Mouse (Mus musculus) B cell, adult 2 months (primary cell): ENCODE measurements around the gene Frmd4b.

Source experiments
- DNase-seq, 2 experiments: peaks; one replicate each; pipeline ENCODE4 v3.0.0; 2022

Frmd4b gene

GRCm38 (mm10) chr6:97309161-97309560 is 308.2 kb downstream of the Frmd4b start:
- DNase-seq = no peak

GRCm38 (mm10) chr6:97308562-97308961 is 308.8 kb downstream of the Frmd4b start:
- DNase-seq = no peak

- DNase-seq = no peak
These were observed 310.1 kb downstream of the Frmd4b start for GRCm38 (mm10) chr6:97307231-97307630.

DNA sequence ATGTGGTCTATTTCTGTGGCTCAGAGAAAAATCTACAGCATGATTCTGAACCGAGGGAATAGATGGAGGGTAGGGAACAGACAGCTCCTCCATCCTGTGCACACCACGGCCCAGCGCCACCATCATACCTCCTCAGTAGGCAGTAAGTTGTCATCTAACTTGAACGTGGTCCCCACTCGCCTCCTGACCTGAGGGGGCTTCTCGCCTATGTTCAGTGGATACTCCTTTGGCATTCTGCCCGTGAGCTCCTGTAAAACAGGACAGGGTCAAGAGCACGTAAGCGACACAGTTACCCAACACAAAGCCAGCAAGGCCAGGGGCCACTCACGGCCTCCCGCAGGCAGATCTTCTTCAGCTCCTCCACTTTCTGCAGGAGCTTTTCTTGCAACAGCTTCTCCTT is 311.0 kb downstream of the Frmd4b start:
- no peak for DNase-seq

DNA sequence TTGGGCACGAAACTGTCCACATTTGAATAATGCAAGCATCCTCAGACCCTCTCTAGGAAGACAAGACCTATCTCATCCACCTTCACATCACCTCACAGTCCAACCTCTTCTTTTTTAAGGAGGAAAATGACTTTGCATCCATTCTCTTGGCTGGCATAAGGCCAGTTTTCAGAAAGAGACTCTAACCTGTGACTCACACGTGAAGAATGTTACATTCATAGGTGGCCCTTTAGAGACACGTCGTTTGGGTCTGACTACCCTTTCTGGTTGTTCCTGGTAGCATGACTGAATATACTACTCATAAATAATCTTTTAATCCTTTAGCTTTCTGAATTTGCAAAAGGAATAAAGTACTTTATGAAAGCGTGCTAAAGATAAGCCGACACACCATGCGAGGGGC is 311.9 kb downstream of the Frmd4b start:
- no peak for DNase-seq

DNA sequence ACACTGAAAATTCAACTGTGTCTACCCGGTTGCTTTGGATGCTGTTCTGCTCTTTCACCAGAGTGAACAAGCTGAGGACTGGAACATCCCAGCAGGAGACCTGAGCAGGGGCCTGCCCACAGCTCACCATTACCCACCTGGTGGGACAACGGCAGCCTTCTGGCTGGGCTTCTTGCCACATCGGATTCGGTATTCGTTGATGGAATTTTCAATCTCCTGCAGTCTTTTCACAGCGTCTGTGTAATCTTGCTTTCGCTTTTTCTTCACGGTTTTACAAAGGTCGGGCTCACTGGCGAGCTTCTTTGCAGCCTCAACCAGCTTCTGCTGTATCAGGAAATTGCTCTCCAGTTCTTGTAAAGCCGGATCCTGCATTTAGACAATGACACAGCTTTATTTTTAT is 312.3 kb downstream of the Frmd4b start:
- no peak for DNase-seq

GRCm38 (mm10) chr6:97303277-97304109 is 313.8 kb downstream of the Frmd4b start:
- no peak for DNase-seq

- DNase-seq = no peak
These were observed 315.0 kb downstream of the Frmd4b start for GRCm38 (mm10) chr6:97302303-97302702.

DNA sequence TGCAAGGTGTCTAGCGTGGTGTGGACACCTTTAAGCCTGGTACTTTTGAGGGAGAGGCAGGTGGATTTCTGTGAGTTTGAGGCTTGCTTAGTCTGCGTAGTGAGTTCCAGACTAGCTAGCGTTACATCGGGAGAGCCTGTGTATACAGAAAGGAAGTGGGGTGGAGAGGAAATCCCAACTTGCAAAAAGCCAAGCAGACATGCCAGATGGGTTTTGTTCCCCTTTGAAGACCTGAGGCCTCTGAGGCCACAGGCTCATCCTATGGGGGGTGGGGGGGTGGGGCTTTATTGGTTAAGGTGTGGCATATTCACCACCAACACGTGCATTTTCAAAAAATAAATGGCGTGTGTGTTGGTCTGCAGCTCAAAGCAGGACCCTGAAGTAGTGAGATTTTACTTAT is 316.7 kb downstream of the Frmd4b start:
- DNase-seq = no peak

GRCm38 (mm10) chr6:97300180-97300579 is 317.2 kb downstream of the Frmd4b start:
- no peak for DNase-seq

- no peak for DNase-seq
These were observed 320.2 kb downstream of the Frmd4b start for GRCm38 (mm10) chr6:97297151-97297550.

DNA sequence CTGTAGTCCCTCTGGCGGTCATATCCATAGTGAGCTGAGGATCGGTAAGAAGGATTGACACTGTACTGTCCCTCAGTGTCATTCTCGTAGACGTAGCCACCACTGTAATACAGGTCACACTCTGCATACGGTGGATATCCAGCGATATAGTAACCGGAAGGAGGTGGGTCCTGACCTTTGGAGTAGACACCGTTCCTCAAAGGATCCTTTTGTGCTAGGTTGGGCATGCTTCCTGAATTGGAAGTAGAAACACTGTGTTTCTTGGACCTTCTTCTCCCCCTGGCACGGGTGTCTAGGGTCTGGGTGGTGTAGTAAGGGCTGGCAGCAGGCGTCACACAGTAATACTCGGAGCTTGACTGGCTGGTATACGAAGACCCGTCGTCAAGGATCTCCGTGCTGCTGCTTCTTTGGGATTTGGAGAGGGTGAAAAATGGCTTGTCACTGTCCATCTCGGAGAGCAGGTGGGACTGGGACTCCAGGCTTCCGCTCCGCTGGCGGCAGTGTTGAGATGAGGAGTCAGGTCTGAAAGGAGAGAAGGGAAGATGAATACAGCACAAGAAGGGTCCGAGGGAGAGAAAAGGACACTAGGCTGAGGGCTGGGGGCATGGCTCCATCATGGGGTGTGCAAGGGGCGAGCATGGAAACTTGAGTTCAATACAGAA is 321.3 kb downstream of the Frmd4b start:
- DNase-seq = no peak

- no peak for DNase-seq
These were observed 321.9 kb downstream of the Frmd4b start for GRCm38 (mm10) chr6:97295416-97295815.

DNA sequence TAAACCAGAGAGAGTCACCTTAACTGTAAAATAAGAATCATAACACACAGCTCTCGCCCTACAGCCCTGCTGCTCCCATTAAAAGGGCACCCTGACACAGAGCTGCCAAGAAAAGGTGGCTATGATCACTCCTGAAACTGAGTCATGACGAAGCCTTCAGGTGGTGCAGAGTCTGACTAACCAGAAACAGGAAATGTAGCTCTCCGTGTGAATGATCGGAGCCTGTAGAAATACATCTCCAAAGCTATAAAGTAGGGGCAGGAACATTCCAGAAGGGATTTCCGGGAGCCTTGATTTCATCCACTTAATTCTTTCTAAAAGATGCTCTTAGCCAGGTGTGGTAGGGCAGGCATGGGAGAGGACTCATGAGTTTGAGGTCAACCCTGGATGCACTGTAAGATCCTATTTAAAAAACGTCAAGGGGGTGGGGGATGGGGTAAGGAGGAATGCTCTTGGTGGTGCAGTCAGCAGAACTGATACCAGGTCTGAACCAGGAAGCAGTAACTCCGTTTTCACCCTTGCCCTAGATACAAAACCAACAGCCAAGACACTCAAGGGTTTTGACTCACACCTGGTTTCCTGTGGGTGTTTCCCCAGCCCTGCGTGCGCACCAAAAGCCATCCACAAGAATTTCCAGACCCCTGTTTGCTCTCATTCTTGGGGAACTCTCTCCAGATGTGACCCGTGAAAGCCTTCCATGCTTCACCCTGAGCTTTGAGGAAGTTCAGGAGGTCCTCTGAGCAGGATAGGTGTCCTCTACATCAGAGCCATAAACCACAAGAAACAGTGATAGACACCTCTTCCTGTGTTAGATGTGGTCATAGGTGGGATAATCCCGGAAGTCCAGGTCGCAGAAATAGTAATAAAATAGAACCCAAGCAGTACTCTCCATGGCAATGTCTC is 323.4 kb downstream of the Frmd4b start:
- DNase-seq = no peak

DNA sequence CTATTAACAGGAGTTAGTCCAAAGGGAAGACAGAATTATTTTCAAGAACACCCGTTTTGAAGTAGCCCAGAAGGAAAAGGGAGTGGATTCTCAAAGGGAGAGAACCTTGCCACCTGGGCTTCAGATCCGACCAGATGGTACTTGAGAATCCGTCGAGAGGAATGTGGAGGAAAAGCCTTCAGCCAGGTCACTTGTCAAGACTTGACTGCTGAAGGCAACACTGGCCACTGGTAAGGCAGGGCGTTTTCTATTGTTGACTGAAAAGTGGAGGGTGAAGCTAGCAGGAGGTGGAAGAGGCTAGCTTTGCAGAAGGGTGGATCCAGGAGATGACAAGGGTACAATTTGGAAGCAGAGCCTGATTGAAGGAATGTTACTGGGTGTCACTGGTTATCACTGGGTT is 324.4 kb downstream of the Frmd4b start:
- DNase-seq = no peak

GRCm38 (mm10) chr6:97292096-97292495 is 325.2 kb downstream of the Frmd4b start:
- no peak for DNase-seq

DNA sequence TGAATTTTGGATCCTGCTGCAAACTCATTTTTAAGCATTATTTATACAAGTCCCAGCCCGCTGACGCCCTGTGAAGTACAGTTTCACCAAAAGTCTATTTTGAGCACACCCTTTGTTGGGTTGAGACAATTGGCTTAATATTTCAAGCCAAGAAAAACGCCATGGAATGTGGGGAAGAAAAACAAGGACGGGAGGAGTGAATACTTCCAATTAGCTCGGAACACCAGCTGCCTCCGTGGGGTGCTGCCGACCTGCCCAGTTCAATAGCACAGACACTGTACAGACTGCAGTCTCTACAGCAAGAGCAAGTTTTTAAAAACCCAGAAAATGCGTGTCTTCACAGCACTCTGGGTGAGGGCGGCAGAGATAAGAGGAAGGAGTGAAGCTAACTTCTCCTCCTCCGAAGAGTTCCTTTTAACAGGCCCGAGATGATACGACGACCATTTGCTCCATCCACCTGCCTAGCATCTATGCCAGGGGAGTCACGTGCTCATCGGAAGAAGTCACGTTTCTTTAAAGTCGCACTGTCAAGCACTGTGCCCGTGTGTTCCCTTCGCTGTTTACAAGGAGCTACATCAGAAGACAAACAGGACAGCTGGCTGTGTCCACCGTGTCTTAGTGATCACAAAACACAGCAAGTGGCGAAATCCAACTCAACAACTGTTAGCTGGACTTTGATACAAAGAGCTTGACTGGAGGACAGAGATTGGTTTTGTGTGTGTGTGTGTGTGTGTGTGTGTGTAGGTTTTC is 326.0 kb downstream of the Frmd4b start:
- DNase-seq = no peak

DNA sequence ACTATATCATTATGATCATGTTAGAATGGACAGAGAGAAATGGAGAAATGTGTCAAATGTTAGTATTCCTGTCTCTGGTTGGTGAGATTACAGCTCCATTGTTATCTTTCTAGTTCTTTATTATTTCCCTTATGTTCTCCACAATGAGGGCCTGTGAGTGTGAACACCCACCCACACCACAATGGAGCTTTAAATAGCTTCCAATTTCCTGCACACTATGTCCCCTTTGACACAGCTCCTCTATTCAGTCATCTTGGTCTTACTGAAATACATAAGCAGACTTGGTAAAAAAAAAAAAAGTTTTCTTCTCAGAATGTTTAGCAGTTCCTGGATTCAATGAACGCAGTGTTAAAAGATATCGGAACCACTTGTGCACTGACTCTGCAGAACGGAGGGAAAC is 326.7 kb downstream of the Frmd4b start:
- DNase-seq = no peak

- no peak for DNase-seq
These were observed 327.5 kb downstream of the Frmd4b start for GRCm38 (mm10) chr6:97289838-97290237.

GRCm38 (mm10) chr6:97289316-97289820 is 328.0 kb downstream of the Frmd4b start:
- DNase-seq = no peak

GRCm38 (mm10) chr6:97288047-97288855 is 329.1 kb downstream of the Frmd4b start:
- no peak for DNase-seq

DNA sequence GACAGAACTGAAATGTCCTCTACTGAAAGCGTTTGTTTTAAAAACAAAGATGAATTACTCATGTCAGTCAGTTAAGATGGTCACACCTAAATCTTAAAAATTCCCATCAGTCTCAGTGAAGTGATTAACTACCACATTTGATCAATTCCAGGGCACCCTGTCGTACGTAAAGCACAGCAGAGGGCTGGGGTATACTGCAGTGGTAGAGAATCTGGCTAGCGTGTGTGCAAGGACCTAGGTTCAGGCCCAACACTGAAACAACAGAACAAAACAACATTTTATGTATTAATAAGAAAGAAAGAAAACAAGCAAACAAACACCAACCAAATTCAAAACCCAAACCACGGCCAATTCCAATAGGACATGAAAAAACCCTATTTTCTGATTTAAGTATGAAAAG is 331.0 kb downstream of the Frmd4b start:
- DNase-seq = no peak
